Mouse (Mus musculus) stomach, postnatal 0 days (tissue): ENCODE measurements at regions not wholly inside any gene's neighbourhood (a gene's known extent, or its start where the extent isn't known, plus 50 kb on each side); places are given as distances from the start of the nearest gene placed in this dataset.

Experiments used
- ATAC-seq: fragments of 200-750 bp; cut with Nextera tagmentation; 2 replicates; pipeline ENCODE4 v1.8.0; 2017; ENCODE audit not compliant: low FRiP score, low TSS enrichment
- DNase-seq: peaks from one replicate; pipeline ENCODE4 v3.0.0-alpha.2; 2016; ENCODE audit warnings: low spot score
- H3K27ac ChIP-seq: fragments of 300-500 bp; sonication (generic); replicated peaks from 2 replicates; pipeline ENCODE4 v1.5.1; 2014; ENCODE audit warnings: mild to moderate bottlenecking, control low read depth
- H3K27me3 ChIP-seq: fragments of 300-500 bp; sonication (generic); 2 replicates; pipeline ENCODE4 v1.6.1; 2014; ENCODE audit warnings: low read length; ENCODE audit not compliant: control insufficient read depth, insufficient read depth
- H3K36me3 ChIP-seq: fragments of 300-500 bp; sonication (generic); 2 replicates; pipeline ENCODE4 v1.6.1; 2014; ENCODE audit warnings: low read length, mixed read lengths; ENCODE audit not compliant: control insufficient read depth, insufficient read depth
- H3K4me1 ChIP-seq: fragments of 300-500 bp; sonication (generic); replicated peaks from 2 replicates; pipeline ENCODE4 v1.6.1; 2014; ENCODE audit warnings: antibody characterized with exemption; ENCODE audit not compliant: control insufficient read depth, insufficient read depth
- H3K4me2 ChIP-seq: fragments of 300-500 bp; sonication (generic); replicated peaks from 2 replicates; pipeline ENCODE4 v1.6.1; 2014; ENCODE audit warnings: low read depth, mild to moderate bottlenecking, control low read depth, moderate library complexity
- H3K4me3 ChIP-seq: fragments of 300-500 bp; sonication (generic); 2 replicates; pipeline ENCODE4 v1.5.1; 2014; ENCODE audit warnings: low read depth, low read length, control low read depth
- H3K9ac ChIP-seq: fragments of 300-500 bp; sonication (generic); 2 replicates; pipeline ENCODE4 v1.6.1; 2014; ENCODE audit warnings: mild to moderate bottlenecking, low read length, control low read depth, mixed read lengths
- H3K9me3 ChIP-seq: fragments of 300-500 bp; sonication (generic); 2 replicates; pipeline ENCODE4 v1.6.1; 2016; ENCODE audit warnings: low read length; ENCODE audit not compliant: control insufficient read depth
- CTCF ChIP-seq: IDR thresholded peaks from 2 replicates; pipeline ENCODE4 v1.5.1; 2016; ENCODE audit warnings: antibody characterized with exemption, low read depth, mild to moderate bottlenecking, moderate library complexity
- EP300 ChIP-seq: optimal IDR thresholded peaks from 2 replicates; pipeline ENCODE3; 2016; ENCODE audit warnings: antibody characterized with exemption
- WGBS: fragments of 180-500 bp; shearing (Covaris S2); extraction: QIAGEN DNeasy Blood & Tissue Kit; methylation state at CpG from one replicate; pipeline ENCODE4 v1.1.7; 2014; 5-methylcytosine and 5-hydroxymethylcytosine counted together

GRCm38 (mm10) chrX:137424259-137424658 lies 146.1 kb upstream of the Il1rapl2 start:
- 53% methylated on average over 7 of the region's 7 CpGs for WGBS
- no peaks in the 10 kb centered on the region for H3K27me3 ChIP-seq
- no peak overlapping the region for H3K4me2 ChIP-seq
- TF ChIP-seq CTCF (peak; percentile 54), EP300 (no peak)
- H3K27ac ChIP-seq: no peak overlapping the region
- no peak for DNase-seq
- no peak overlapping the region for H3K4me3 ChIP-seq
- H3K4me1 ChIP-seq: no peaks in the 10 kb centered on the region
- H3K9me3 ChIP-seq: no peaks in the 10 kb centered on the region
- no peak for ATAC-seq
- no peaks in the 10 kb centered on the region for H3K36me3 ChIP-seq
- H3K9ac ChIP-seq: no peak overlapping the region
